Mouse (Mus musculus) embryonic facial prominence, embryonic 15.5 days (tissue): ENCODE data around the gene Fam214a. TPM values are rescaled to one million over a fixed set of nuclear protein-coding genes. Genes with fewer than 3 reads are reported as not detected.

Source experiments
- ATAC-seq: fragments of 200-750 bp; cut with Nextera tagmentation; 2 replicates; pipeline ENCODE4 v1.8.0; 2017; ENCODE audit warnings: low read depth, moderate TSS enrichment; ENCODE audit not compliant: insufficient number of reproducible peaks, low FRiP score, low TSS enrichment
- H3K27ac ChIP-seq: fragments of 300-500 bp; sonication (generic); replicated peaks from 2 replicates; pipeline ENCODE4 v1.5.1; 2015; ENCODE audit warnings: mild to moderate bottlenecking, inconsistent platforms
- H3K27me3 ChIP-seq: fragments of 300-500 bp; sonication (generic); 2 replicates; pipeline ENCODE4 v1.6.1; 2015; ENCODE audit warnings: inconsistent platforms
- H3K36me3 ChIP-seq: fragments of 300-500 bp; sonication (generic); 2 replicates; pipeline ENCODE4 v1.6.1; 2015; ENCODE audit warnings: mild to moderate bottlenecking, inconsistent platforms
- H3K4me1 ChIP-seq: fragments of 300-500 bp; sonication (generic); 2 replicates; pipeline ENCODE4 v1.6.1; 2015; ENCODE audit warnings: inconsistent platforms
- H3K4me2 ChIP-seq: fragments of 300-500 bp; sonication (generic); replicated peaks from 2 replicates; pipeline ENCODE4 v1.6.1; 2015; ENCODE audit warnings: mild to moderate bottlenecking, inconsistent platforms
- H3K4me3 ChIP-seq: fragments of 300-500 bp; sonication (generic); replicated peaks from 2 replicates; pipeline ENCODE4 v1.5.1; 2015; ENCODE audit warnings: mild to moderate bottlenecking, inconsistent platforms
- H3K9ac ChIP-seq: fragments of 300-500 bp; sonication (generic); 2 replicates; pipeline ENCODE4 v1.6.1; 2015; ENCODE audit warnings: inconsistent platforms
- H3K9me3 ChIP-seq: fragments of 300-500 bp; sonication (generic); replicated peaks from 2 replicates; pipeline ENCODE4 v1.6.1; 2016; ENCODE audit warnings: inconsistent platforms
- WGBS: fragments of 180-500 bp; shearing (Covaris S2); methylation state at CpG from one replicate; pipeline ENCODE4 v1.1.7; 2015; 5-methylcytosine and 5-hydroxymethylcytosine counted together
- polyA plus RNA-seq: library from polyadenylated mRNA; unstranded; fragments of >200 nt; fragmentation: Nextera tagmentation; extraction: Ambion mirVana; gene quantifications from 2 replicates; pipeline ENCODE4 v1.2.1, GENCODE M21; 2015

The Fam214a gene
- polyA plus RNA-seq, 1 experiment from 2014 or later: 16.5 TPM

DNA sequence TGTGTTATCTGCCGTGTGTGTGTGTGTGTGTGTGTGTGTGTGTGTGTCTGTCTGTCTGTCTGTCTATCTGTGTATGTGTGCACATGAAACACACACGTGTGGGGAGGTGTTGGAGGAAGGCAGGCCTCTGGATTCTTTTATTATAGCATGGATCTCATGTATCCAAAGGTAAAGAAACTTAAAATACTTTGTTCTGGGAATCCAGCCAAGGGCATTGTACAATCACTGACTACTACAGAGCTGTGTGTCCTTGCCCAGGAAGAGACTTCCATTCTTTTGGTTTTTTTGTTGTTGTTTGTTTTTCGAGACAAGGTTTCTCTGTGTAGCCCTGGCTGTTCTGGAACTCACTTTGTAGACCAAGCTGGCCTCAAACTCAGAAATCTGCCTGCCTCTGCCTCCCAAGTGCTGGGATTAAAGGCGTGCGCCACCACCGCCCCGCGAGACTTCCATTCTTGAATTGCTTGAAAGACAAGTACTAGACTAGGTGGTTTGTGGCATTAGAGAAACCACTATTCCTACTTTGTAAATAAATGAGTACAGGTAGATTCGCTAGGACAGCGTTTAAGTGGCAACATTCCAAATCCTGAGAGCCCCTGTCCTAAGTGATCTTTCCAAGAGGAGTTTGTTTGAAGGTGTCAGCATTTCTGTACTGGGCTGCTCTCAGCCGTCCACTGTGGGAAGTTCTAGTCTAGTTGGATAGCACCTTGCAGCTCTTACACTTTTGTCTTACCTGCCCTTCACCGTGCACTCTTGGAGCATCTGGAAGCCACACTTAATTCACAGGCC, 18.7 kb downstream of the Fam214a start:
- ATAC-seq: no peak
- WGBS: 85% methylated on average over 12 of the region's 12 CpGs
- no peak overlapping the region for H3K4me2 ChIP-seq
- H3K27ac ChIP-seq: no peak overlapping the region
- H3K4me3 ChIP-seq: no peak overlapping the region
- H3K9me3 ChIP-seq: no peaks in the 10 kb centered on the region
- peaks cover 17% of the 10 kb centered on the region for H3K4me1 ChIP-seq
- H3K27me3 ChIP-seq: no peaks in the 10 kb centered on the region
- H3K9ac ChIP-seq: no peak overlapping the region
- no peaks in the 10 kb centered on the region for H3K36me3 ChIP-seq

DNA sequence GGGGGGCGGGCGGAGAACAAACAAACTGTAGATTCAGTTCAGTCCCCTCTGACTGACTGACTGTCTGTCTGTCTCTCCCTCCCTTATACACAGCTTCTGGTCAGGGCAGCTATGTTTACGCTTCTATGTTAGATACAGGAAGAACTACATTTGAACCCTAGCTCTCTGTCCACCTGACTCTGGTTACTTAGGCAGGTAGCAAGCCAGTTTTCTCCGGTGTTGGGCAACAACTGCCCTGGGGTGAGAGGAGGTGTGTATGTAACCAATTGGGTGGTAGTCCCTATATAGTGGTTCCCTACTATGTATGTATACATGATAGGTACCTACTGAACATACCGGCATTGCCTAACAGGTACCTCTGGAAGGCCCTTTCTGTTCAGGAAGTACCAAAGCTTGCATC, 20.1 kb downstream of the Fam214a start:
- Histone ChIP-seq H3K9ac (no peak overlapping the region), H3K4me2 (no peak overlapping the region), H3K9me3 (no peaks in the 10 kb centered on the region), H3K4me1 (peaks cover 17% of the 10 kb centered on the region), H3K36me3 (no peaks in the 10 kb centered on the region), H3K27me3 (no peaks in the 10 kb centered on the region), H3K27ac (no peak overlapping the region), H3K4me3 (no peak overlapping the region)
- ATAC-seq: no peak
- 87% methylated on average over 5 of the region's 5 CpGs for WGBS

DNA sequence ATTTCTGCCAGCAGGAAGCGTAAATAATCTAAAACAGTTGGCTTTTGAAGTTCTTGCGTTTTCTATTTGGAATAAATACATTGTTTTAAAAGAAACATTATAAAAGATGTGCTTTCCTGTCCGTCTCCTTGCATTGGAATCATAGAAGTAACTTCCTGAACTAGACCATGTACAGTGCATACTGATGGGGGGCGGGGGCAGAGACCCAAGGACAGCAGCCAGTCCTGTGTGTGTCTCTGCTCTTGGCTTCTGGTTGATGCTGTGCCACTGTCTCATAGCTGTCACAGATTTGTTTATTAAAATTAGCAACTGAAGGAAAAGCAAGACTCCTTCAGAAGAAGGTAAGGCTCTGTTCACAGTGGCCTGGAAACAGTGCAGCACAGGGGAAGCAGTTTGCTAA, 20.5 kb downstream of the Fam214a start:
- H3K27me3 ChIP-seq: no peaks in the 10 kb centered on the region
- H3K4me2 ChIP-seq: no peak overlapping the region
- H3K36me3 ChIP-seq: no peaks in the 10 kb centered on the region
- no peaks in the 10 kb centered on the region for H3K9me3 ChIP-seq
- H3K4me1 ChIP-seq: peaks cover 15% of the 10 kb centered on the region
- H3K4me3 ChIP-seq: no peak overlapping the region
- no peak overlapping the region for H3K27ac ChIP-seq
- H3K9ac ChIP-seq: no peak overlapping the region
- 62% methylated on average over 4 of the region's 4 CpGs for WGBS
- ATAC-seq: no peak

DNA sequence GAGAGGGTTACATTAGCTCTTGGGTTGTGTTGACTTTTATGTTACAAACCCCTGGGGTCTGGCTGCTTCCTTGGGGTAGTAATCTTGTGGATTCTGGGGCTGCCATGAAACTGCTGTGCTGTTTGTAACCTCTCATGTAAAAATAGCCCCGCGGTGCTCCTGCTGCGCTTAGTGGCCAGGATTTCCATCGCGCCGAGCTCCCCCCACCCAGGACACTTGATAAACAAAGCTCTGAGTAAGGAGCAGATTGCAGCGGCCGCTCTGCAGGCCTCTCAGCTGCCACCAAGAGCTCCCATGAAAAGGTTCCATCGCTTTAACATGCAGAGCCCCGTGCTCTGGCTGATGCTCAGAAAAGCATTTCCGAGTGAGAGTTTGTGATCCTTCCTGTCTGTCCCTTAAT, 22.1 kb downstream of the Fam214a start:
- H3K36me3 ChIP-seq: no peaks in the 10 kb centered on the region
- H3K4me2 ChIP-seq: peak overlapping the region; percentile 27; the same call in 1 of the 2 replicates
- WGBS: 16% methylated on average over 11 of the region's 11 CpGs
- H3K27ac ChIP-seq: peak overlapping the region; percentile 92; the same call in 1 of the 2 replicates
- no peaks in the 10 kb centered on the region for H3K27me3 ChIP-seq
- H3K4me3 ChIP-seq: no peak overlapping the region
- ATAC-seq: 0 out of 2 replicates have a peak, but pooled peaks have one; percentile 9
- H3K4me1 ChIP-seq: peaks cover 14% of the 10 kb centered on the region
- H3K9me3 ChIP-seq: no peaks in the 10 kb centered on the region
- H3K9ac ChIP-seq: no peak overlapping the region

DNA sequence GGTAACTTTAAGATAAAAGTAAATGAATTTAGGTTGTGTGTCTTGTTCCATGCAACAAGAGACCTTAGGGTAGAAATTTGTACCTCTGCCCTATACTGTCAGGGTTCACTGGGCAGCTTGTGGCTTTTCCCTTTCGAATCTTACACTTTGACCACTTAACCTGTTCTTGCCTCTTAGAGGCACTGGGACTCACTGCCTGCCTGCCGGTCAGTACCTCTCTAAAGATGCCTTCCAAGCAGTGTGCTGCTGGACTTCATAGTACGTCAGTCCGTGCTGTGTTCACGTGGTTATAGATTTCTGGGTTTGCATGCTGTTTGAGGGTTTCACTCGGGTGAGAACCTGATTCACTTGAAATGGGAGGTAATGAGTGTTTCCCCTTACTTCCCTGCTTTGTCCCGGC, 22.7 kb downstream of the Fam214a start:
- H3K4me1 ChIP-seq: peaks cover 14% of the 10 kb centered on the region
- H3K27ac ChIP-seq: peak overlapping the region; percentile 92
- H3K9ac ChIP-seq: no peak overlapping the region
- H3K4me2 ChIP-seq: peak overlapping the region; percentile 64
- H3K9me3 ChIP-seq: no peaks in the 10 kb centered on the region
- peak overlapping the region; percentile 52 for H3K4me3 ChIP-seq
- peak; percentile 11; the same call in 1 of the 2 replicates for ATAC-seq
- 18% methylated on average over 7 of the region's 7 CpGs for WGBS
- no peaks in the 10 kb centered on the region for H3K36me3 ChIP-seq
- H3K27me3 ChIP-seq: no peaks in the 10 kb centered on the region

DNA sequence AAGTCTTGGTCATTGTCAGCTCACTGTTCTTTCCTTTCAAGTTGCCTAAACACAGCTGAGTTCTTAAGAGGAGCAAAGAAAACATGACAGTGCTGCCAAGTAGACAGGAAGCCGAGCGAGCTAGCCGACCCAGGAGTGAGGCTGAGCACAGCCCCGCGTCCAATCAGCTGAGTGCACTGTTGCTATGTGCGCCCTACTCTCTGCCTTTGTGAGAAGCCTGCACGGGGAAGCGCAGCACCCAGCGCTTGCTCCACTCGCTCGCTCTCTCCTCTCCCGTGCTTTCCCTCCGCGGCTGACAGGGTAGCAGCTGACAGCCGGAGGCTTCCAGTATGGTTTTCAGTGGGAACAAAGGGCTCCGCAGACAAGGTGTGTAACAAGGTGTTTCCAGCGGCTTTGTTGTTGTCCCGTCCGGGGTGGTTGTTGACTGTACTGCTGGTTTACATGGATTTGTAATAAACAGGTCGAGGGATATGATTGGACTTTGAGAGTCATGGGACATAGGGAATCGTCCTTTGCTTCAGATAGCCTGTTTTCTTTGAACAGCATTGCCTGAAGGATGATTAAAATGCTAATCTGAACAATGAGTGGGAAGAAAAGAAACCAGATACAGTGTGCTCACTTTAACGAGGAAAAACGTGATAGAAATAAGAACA, 23.4 kb downstream of the Fam214a start:
- Histone ChIP-seq H3K36me3 (no peaks in the 10 kb centered on the region), H3K9ac (peak overlapping the region; percentile 39), H3K4me1 (peaks cover 14% of the 10 kb centered on the region), H3K27ac (peak overlapping the region; percentile 92), H3K9me3 (no peaks in the 10 kb centered on the region), H3K4me2 (peak overlapping the region; percentile 64), H3K27me3 (no peaks in the 10 kb centered on the region), H3K4me3 (peak overlapping the region; percentile 52)
- WGBS: under 1% methylated on average over 23 of the region's 23 CpGs
- peak; percentile 98 for ATAC-seq

DNA sequence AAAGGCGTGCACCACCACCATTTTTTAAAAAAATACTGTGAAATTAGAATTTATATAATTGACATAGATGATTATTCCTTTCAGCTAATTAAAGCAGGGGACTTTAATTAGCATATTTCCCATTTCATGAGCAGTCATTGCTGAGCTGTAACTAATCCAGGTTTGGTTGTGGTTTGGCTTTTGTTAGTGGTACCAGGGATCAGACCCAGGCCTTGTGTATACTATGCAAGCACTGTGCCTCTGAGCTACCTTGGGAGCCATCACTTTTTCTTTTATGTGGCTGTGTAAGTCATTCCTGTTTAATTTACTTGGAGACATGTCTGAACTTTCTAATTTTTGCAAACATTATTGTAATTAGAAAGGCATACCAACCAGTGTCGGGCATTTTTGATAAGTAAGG, 24.6 kb downstream of the Fam214a start:
- H3K4me2 ChIP-seq: no peak overlapping the region
- H3K27me3 ChIP-seq: no peaks in the 10 kb centered on the region
- no peak for ATAC-seq
- H3K4me1 ChIP-seq: peaks cover 23% of the 10 kb centered on the region
- no peak overlapping the region for H3K4me3 ChIP-seq
- H3K27ac ChIP-seq: no peak overlapping the region
- no peaks in the 10 kb centered on the region for H3K36me3 ChIP-seq
- H3K9me3 ChIP-seq: no peaks in the 10 kb centered on the region
- H3K9ac ChIP-seq: no peak overlapping the region
- 66% methylated on average over 2 of the region's 2 CpGs for WGBS

DNA sequence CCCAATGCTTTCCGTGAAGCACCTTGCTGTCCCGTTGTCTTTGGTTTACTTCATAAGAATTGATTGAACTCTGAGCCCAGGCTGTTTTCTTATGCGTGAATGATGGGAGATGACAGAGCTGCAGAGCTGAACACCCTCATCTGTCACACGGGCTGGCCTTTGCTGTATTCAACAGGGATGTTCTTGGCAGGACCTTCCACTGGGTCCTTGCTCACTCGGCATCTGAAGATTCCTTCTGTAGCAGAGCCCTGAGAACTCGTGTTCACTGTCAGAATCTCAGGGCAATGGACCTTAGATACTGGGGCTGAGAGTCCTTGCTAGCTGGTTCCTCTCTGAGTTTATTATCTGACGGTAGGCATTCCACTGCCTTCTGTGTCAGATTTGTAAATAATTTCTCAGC, 25.3 kb downstream of the Fam214a start:
- no peak for ATAC-seq
- H3K27me3 ChIP-seq: no peaks in the 10 kb centered on the region
- peaks cover 25% of the 10 kb centered on the region for H3K4me1 ChIP-seq
- H3K4me2 ChIP-seq: no peak overlapping the region
- H3K36me3 ChIP-seq: no peaks in the 10 kb centered on the region
- 63% methylated on average over 7 of the region's 7 CpGs for WGBS
- H3K9me3 ChIP-seq: no peaks in the 10 kb centered on the region
- no peak overlapping the region for H3K9ac ChIP-seq
- no peak overlapping the region for H3K27ac ChIP-seq
- H3K4me3 ChIP-seq: no peak overlapping the region

DNA sequence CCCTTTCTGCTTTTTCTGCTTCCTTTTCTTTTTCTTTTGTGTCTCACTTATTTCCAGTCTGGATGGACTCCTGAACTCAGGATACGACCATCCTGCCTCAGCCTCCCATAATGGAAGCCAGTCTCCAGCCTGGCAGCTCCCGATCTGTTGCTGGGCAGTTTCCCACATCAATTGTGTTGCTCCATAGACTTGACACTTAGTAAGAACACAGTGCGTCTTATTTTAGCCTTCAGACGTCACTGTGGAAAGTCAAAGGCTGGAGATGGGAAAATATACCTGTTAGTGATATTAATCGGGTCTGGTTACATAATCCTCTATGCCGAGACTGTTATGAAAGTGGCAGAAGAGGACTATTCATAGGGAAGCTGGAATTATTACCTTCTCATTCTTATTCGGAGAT, 26.2 kb downstream of the Fam214a start:
- Histone ChIP-seq H3K9ac (no peak overlapping the region), H3K4me1 (peaks cover 25% of the 10 kb centered on the region), H3K4me3 (no peak overlapping the region), H3K27me3 (no peaks in the 10 kb centered on the region), H3K4me2 (no peak overlapping the region), H3K36me3 (no peaks in the 10 kb centered on the region), H3K9me3 (no peaks in the 10 kb centered on the region), H3K27ac (no peak overlapping the region)
- 82% methylated on average over 7 of the region's 7 CpGs for WGBS
- ATAC-seq: no peak

DNA sequence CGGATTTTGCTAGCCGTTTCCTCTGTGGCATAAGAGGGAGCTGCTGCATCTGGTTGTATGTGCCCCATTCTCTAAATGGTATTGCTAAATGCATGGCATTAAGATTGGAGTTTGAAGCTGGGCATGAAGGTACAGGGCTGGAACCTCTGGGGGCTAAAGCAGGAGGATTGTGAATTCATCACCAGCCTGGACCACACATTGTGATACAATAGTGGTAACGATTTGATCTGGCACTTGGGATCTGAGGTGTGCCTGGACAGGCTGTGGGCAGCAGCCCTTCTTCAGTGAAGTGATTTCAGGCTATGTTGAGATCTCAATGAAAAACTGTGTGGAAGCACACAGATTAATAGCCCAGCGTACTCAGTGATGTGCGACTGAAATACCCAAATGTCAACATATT, 26.7 kb downstream of the Fam214a start:
- H3K36me3 ChIP-seq: no peaks in the 10 kb centered on the region
- H3K4me2 ChIP-seq: no peak overlapping the region
- H3K4me1 ChIP-seq: peaks cover 23% of the 10 kb centered on the region
- no peaks in the 10 kb centered on the region for H3K9me3 ChIP-seq
- no peak overlapping the region for H3K27ac ChIP-seq
- H3K4me3 ChIP-seq: no peak overlapping the region
- no peaks in the 10 kb centered on the region for H3K27me3 ChIP-seq
- H3K9ac ChIP-seq: no peak overlapping the region
- WGBS: 84% methylated on average over 5 of the region's 5 CpGs
- no peak for ATAC-seq

DNA sequence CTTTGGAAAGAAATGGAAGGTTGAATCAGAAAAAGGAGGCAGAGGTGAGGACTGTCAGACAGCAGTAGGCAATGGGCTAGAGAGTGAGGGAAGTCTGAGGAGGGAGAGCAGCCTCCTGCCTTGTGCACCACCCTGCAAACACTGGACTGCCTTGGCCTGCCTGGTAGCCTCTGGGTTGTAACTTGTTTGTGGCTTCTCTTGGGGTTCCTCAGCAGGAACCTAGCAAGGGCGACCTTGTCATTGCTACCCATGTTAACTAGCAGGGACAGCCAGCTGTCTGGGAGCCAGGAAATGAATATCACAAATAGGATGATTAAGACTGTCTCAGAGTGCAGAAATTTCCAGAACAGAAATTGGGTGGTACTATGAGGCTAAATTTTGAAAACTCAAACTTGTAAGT, 27.2 kb downstream of the Fam214a start:
- no peaks in the 10 kb centered on the region for H3K9me3 ChIP-seq
- H3K36me3 ChIP-seq: no peaks in the 10 kb centered on the region
- H3K4me2 ChIP-seq: no peak overlapping the region
- no peak overlapping the region for H3K9ac ChIP-seq
- WGBS: 68% methylated on average over 1 of the region's 1 CpGs
- peaks cover 18% of the 10 kb centered on the region for H3K4me1 ChIP-seq
- ATAC-seq: no peak
- no peak overlapping the region for H3K4me3 ChIP-seq
- no peak overlapping the region for H3K27ac ChIP-seq
- no peaks in the 10 kb centered on the region for H3K27me3 ChIP-seq
